ENCODE assay signal across 8 mouse cellular contexts in the genomic region with DNA sequence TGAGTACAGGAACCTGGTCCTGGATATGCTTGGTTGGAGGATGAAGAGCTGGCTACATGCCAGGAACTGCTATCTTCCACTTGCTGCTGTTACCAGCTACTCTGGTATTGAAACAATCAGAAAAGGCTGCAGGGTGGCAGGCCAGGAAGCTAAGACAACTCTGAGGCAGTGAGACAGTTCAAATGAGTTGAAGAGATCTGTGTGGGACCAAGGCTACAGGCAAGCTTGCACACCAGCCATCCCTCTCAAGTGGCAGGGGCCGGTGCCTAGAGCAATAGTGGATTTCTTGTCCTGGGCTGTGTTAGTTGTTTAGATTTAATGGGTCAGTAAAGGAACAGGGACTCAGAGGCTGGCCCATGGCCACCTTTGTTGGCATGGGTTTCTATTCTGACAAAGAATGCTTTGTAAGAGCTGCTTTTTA. TPM values are rescaled to one million over a fixed set of nuclear protein-coding genes. Genes with fewer than 3 reads are reported as not detected.
A peak's percentile ranks its signal among the peaks of the same experiment; 100 is the strongest.
DNase-seq lines count a peak whose midpoint lies in the region; ATAC-seq and TF ChIP-seq lines count a peak whose summit lies in the region.

No protein-coding gene starts in this region.

- peak overlapping the region; percentile 35 for H3K27ac ChIP-seq in hindbrain, embryonic 15.5 days (replicated peaks)
- H3K27ac ChIP-seq in hindbrain, embryonic 11.5 days (ENCODE audit: low read depth, low read length) = no peak overlapping the region
- peak overlapping the region; percentile 13 for H3K27ac ChIP-seq in heart, postnatal 0 days (ENCODE audit: low read depth)
- no peak overlapping the region for H3K27ac ChIP-seq in liver, embryonic 11.5 days (ENCODE audit: low read depth, low read length)

- no peaks in the 10 kb centered on the region for H3K9me3 ChIP-seq in hindbrain, embryonic 15.5 days
- H3K9me3 ChIP-seq in hindbrain, embryonic 11.5 days (ENCODE audit: control insufficient read depth, low read length) = no peaks in the 10 kb centered on the region
- no peaks in the 10 kb centered on the region for H3K9me3 ChIP-seq in heart, postnatal 0 days (replicated peaks; ENCODE audit: control insufficient read depth, low read length)
- no peaks in the 10 kb centered on the region for H3K9me3 ChIP-seq in liver, embryonic 11.5 days (ENCODE audit: control insufficient read depth, low read length)

- peaks cover 19% of the 10 kb centered on the region for H3K4me1 ChIP-seq in hindbrain, embryonic 15.5 days (replicated peaks)
- H3K4me1 ChIP-seq in hindbrain, embryonic 11.5 days (replicated peaks; ENCODE audit: control insufficient read depth, insufficient read depth, low read length) = no peaks in the 10 kb centered on the region
- H3K4me1 ChIP-seq in heart, postnatal 0 days (ENCODE audit: control insufficient read depth, insufficient read depth) = peaks cover 11% of the 10 kb centered on the region
- H3K4me1 ChIP-seq in liver, embryonic 11.5 days (replicated peaks; ENCODE audit: control insufficient read depth, insufficient read depth, low read length) = no peaks in the 10 kb centered on the region

- H3K4me3 ChIP-seq in hindbrain, embryonic 15.5 days = no peak overlapping the region
- H3K4me3 ChIP-seq in hindbrain, embryonic 11.5 days (ENCODE audit: low read depth, low read length) = no peak overlapping the region
- no peak overlapping the region for H3K4me3 ChIP-seq in heart, postnatal 0 days (ENCODE audit: low read depth, low read length)
- H3K4me3 ChIP-seq in liver, embryonic 11.5 days (ENCODE audit: low read depth, low read length) = no peak overlapping the region

- H3K27me3 ChIP-seq in hindbrain, embryonic 15.5 days = no peaks in the 10 kb centered on the region
- H3K27me3 ChIP-seq in hindbrain, embryonic 11.5 days (ENCODE audit: control insufficient read depth, insufficient read depth, low read length) = no peaks in the 10 kb centered on the region
- no peaks in the 10 kb centered on the region for H3K27me3 ChIP-seq in heart, postnatal 0 days (ENCODE audit: control insufficient read depth, insufficient read depth, low read length)
- H3K27me3 ChIP-seq in liver, embryonic 11.5 days (replicated peaks; ENCODE audit: control insufficient read depth, insufficient read depth, low read length) = no peaks in the 10 kb centered on the region

- 64% methylated on average over 1 of the region's 1 CpGs for WGBS in hindbrain, embryonic 15.5 days
- WGBS in hindbrain, embryonic 11.5 days = 76% methylated on average over 1 of the region's 1 CpGs
- WGBS in heart, postnatal 0 days = 44% methylated on average over 1 of the region's 1 CpGs
- 90% methylated on average over 1 of the region's 1 CpGs for WGBS in liver, embryonic 11.5 days

- TF ChIP-seq EP300 in heart, postnatal 0 days (IDR thresholded peaks at IDR 0.05; ENCODE audit: low read depth) = no peak

- no peak for TF ChIP-seq CTCF in heart, postnatal 0 days (IDR thresholded peaks at IDR 0.05; ENCODE audit: low read depth)

- H3K36me3 ChIP-seq in hindbrain, embryonic 15.5 days = peaks cover 67% of the 10 kb centered on the region
- peaks cover 18% of the 10 kb centered on the region; the same call in 1 of the 2 replicates for H3K36me3 ChIP-seq in hindbrain, embryonic 11.5 days (ENCODE audit: control insufficient read depth, insufficient read depth, low read length)
- peaks cover 70% of the 10 kb centered on the region for H3K36me3 ChIP-seq in heart, postnatal 0 days (replicated peaks; ENCODE audit: control insufficient read depth, insufficient read depth, low read length)
- H3K36me3 ChIP-seq in liver, embryonic 11.5 days (ENCODE audit: control insufficient read depth, insufficient read depth, low read length) = peaks cover 37% of the 10 kb centered on the region; the same call in 1 of the 2 replicates

- no peak for DNase-seq in hindbrain, embryonic 11.5 days (ENCODE audit: low spot score)
- peak; percentile 50 for DNase-seq in right cerebral cortex, postnatal 4 days
- no peak for DNase-seq in right cerebral cortex, postnatal 14 days
- DNase-seq in heart, postnatal 0 days (ENCODE audit: low spot score) = peak; percentile 60
- peak; percentile 52 for DNase-seq in testis, postnatal 10 days (ENCODE audit: low spot score)
- no peak for DNase-seq in liver, embryonic 11.5 days (ENCODE audit: low spot score)
- DNase-seq in gastrocnemius, postnatal 25 days = no peak

- no peak overlapping the region for H3K9ac ChIP-seq in hindbrain, embryonic 15.5 days
- no peak overlapping the region for H3K9ac ChIP-seq in hindbrain, embryonic 11.5 days (ENCODE audit: low read depth, low read length)
- H3K9ac ChIP-seq in heart, postnatal 0 days (replicated peaks; ENCODE audit: low read depth, low read length) = 0 out of 2 replicates have a peak overlapping the region, but pooled peaks have one; percentile 7
- H3K9ac ChIP-seq in liver, embryonic 11.5 days (ENCODE audit: low read depth, low read length) = no peak overlapping the region

- H3K4me2 ChIP-seq in hindbrain, embryonic 15.5 days = no peak overlapping the region
- no peak overlapping the region for H3K4me2 ChIP-seq in hindbrain, embryonic 11.5 days (replicated peaks; ENCODE audit: low read depth, low read length)
- H3K4me2 ChIP-seq in heart, postnatal 0 days (ENCODE audit: low read depth, low read length) = no peak overlapping the region
- H3K4me2 ChIP-seq in liver, embryonic 11.5 days = no peak overlapping the region

- no peak for ATAC-seq in hindbrain, embryonic 15.5 days (ENCODE audit: low FRiP score, low read depth)
- ATAC-seq in hindbrain, embryonic 11.5 days (ENCODE audit: low FRiP score) = no peak
- no peak for ATAC-seq in heart, postnatal 0 days (ENCODE audit: insufficient read depth, low read depth)
- ATAC-seq in liver, embryonic 11.5 days (replicated peaks; ENCODE audit: low FRiP score) = no peak

RNA-seq across cellular contexts. Expression of gene Kdm1a, which starts 54.1 kb away (rescaled TPM):
- polyA plus RNA-seq in hindbrain, embryonic 15.5 days (2015; fragmentation: Nextera tagmentation; extraction: Ambion mirVana) = 59.5 and 64.7 TPM in 2 replicates
- 91.7 and 102 TPM in 2 replicates for polyA plus RNA-seq in hindbrain, embryonic 11.5 days (2014; fragmentation: Nextera tagmentation; extraction: Ambion mirVana)
- 48.2 and 57.0 TPM in 2 replicates for total RNA-seq in heart, postnatal 0 days (2014; rRNA removed; ENCODE audit: low replicate concordance)
- 15.2 and 17.0 TPM in 2 replicates for polyA plus RNA-seq in heart, postnatal 0 days (2015; fragmentation: Nextera tagmentation; extraction: Ambion mirVana)
- polyA plus RNA-seq in liver, embryonic 11.5 days (2014; fragmentation: Nextera tagmentation; extraction: Ambion mirVana) = 35.4 and 37.5 TPM in 2 replicates
- 10 to 100 TPM; 16.8 to 18.0 TPM for total RNA-seq in gastrocnemius, postnatal 25 days (2021)

Comparison
In these comparisons a context has a peak if more than half of its experiments do, and no peak if none do; other contexts are left out.
1. H3K27ac ChIP-seq: peak in hindbrain, embryonic 15.5 days (single experiment) and heart, postnatal 0 days (single experiment); none in hindbrain, embryonic 11.5 days (single experiment) and liver, embryonic 11.5 days (single experiment).
2. DNase-seq: peak in right cerebral cortex, postnatal 4 days (single experiment), heart, postnatal 0 days (single experiment) and testis, postnatal 10 days (single experiment); none in hindbrain, embryonic 11.5 days (single experiment), right cerebral cortex, postnatal 14 days (single experiment), liver, embryonic 11.5 days (single experiment) and gastrocnemius, postnatal 25 days (single experiment).